Comparison of ENCODE assay signal across 6 mouse cellular contexts in the genomic region with DNA sequence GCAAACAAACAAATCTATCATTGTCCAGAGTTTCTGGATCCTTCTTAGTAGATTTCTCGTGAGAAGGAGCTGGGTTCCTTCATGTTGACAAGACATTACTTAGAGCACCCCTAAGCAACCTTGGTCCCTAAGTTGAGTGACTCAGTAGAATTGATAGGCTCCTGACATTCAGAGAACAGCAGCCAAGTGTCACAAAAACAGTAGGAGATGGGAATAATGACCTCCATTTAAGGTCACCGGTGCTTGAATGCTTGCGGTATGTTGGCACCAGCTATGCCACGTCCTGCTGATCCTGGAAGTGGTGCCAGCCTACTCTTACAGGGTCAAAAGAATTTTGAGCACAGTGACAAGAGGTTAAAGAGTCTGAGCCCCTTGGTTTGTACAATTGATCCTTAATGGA.
"Had no signal": no experiment of that assay in that cellular context is flagged by ENCODE, and none has a peak within 500 bp of the region (broad histone marks: within the 10 kb centered on the region; RNA-seq: fewer than 3 reads in every experiment).

No protein-coding gene starts in this region.

- DNase-seq: kidney, adult 9 months; kidney, postnatal 10 days; kidney, postnatal 4 days; liver; liver, embryonic 13.5 days; liver, postnatal 0 days had no signal
